Mouse (Mus musculus): ENCODE measurements at regions not wholly inside any gene's neighbourhood (a gene's known extent, or its start where the extent isn't known, plus 50 kb on each side); places are given as distances from the start of the nearest gene placed in this dataset.

DNA sequence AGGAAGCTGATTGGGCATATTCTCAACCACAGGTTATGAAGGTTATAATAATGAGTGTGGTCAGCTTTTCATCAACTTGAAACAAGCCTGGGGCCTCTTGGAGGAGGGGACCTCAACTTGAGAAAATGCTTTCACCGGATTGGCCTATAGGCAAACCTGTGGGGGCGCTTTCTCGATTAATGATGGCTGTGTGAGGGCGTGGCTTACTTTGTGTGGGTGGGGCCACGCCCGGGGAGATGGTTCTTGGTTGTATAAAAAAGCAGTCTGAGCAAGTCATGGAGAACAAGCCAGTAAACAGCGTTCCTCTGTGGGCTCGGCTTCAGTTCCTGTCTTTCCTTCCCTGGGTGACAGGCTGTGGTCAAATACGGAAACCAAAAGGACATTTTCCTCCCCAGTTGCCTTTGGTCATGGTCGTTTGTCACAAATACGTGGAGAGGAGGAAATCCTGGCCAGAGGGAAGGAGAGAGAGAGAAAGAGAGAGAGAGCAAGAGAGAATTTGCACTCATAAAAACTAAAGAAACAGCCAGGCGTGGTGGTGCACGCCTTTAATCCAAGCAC lies 163.1 kb downstream of the Ifng start:
- no peaks in the 10 kb centered on the region for H3K27me3 ChIP-seq (ENCODE audit: control insufficient read depth, insufficient read depth, low read length)
- no peak for ATAC-seq (ENCODE audit: low FRiP score, low TSS enrichment)
- no peak for DNase-seq (ENCODE audit: low spot score)
- H3K4me1 ChIP-seq (replicated peaks; ENCODE audit: control insufficient read depth, insufficient read depth), result no peaks in the 10 kb centered on the region
- TF ChIP-seq EP300 (optimal IDR thresholded peaks at IDR 0.05) (no peak), CTCF (IDR thresholded peaks at IDR 0.05; ENCODE audit: low read depth) (no peak)
- H3K9me3 ChIP-seq (ENCODE audit: control insufficient read depth, low read length), result no peaks in the 10 kb centered on the region
- H3K4me3 ChIP-seq (ENCODE audit: low read depth, low read length), result no peak overlapping the region
- 84% methylated on average over 13 of the region's 13 CpGs for WGBS
- H3K27ac ChIP-seq (replicated peaks), result no peak overlapping the region
- no peaks in the 10 kb centered on the region for H3K36me3 ChIP-seq (ENCODE audit: control insufficient read depth, insufficient read depth, low read length)
- H3K9ac ChIP-seq (ENCODE audit: low read length), result no peak overlapping the region
- no peak overlapping the region for H3K4me2 ChIP-seq (replicated peaks; ENCODE audit: low read depth)

DNA sequence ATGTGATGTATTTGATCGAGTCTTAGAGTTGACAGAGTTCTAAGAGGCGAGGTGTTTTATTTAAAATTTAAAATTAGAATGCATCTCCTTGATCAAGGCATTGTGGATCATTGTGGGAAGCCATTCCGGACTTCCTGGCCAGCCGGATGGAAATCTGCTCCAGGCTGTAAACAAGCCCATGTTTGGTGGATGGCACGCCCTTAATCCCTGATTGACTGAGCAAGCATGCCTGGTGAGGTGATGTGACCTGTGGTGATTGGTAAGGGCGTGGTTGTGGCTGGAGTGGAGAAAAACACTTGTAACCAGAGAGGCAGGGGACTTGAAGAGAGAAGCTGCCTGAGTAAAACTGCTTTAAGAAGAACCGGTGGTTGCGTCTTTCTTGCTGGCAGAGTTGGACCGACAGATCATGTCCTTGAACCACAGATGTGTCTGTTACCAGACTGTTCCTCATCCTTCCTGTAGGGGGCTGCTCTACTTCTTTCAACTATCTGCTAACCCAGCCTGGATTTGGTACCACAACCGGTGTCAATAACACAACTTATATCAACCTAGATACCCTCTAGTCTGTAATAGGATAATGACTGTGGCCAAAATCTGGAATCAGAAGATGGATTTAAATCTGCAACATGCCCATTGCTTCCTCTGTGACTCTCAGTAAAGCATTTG lies 164.4 kb downstream of the Ifng start:
- peak; percentile 28; the same call in 1 of the 2 replicates for TF ChIP-seq CTCF (IDR thresholded peaks at IDR 0.05; ENCODE audit: low read depth)
- TF ChIP-seq EP300 (optimal IDR thresholded peaks at IDR 0.05), result no peak
- no peaks in the 10 kb centered on the region for H3K4me1 ChIP-seq (replicated peaks; ENCODE audit: control insufficient read depth, insufficient read depth)
- WGBS, result 90% methylated on average over 10 of the region's 10 CpGs
- no peaks in the 10 kb centered on the region for H3K36me3 ChIP-seq (ENCODE audit: control insufficient read depth, insufficient read depth, low read length)
- H3K4me2 ChIP-seq (replicated peaks; ENCODE audit: low read depth), result no peak overlapping the region
- DNase-seq (ENCODE audit: low spot score), result no peak
- H3K27ac ChIP-seq (replicated peaks), result no peak overlapping the region
- H3K4me3 ChIP-seq (ENCODE audit: low read depth, low read length), result no peak overlapping the region
- no peaks in the 10 kb centered on the region for H3K9me3 ChIP-seq (ENCODE audit: control insufficient read depth, low read length)
- H3K27me3 ChIP-seq (ENCODE audit: control insufficient read depth, insufficient read depth, low read length), result no peaks in the 10 kb centered on the region
- H3K9ac ChIP-seq (ENCODE audit: low read length), result no peak overlapping the region
- ATAC-seq (ENCODE audit: low FRiP score, low TSS enrichment), result no peak

DNA sequence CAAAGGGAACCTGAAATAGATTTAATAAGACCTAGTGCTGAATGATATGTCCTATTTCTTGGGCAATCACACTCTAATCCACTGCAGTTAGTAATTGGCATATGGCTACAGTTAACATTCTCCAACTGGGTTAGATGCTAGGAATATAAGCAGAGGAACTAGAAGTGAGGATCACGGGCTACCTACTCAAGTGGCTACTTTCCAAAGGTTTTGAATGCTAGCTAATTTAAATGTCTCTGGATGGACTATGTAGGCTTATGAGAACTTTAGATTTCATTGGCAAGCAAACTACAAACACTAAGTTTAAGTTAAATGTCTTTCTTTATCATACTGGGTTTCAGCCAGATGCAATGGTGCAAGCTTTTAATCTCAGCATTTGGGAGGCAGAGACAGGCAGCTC lies 166.6 kb downstream of the Ifng start:
- no peaks in the 10 kb centered on the region for H3K4me1 ChIP-seq (replicated peaks; ENCODE audit: control insufficient read depth, insufficient read depth)
- ATAC-seq (ENCODE audit: low FRiP score, low TSS enrichment), result no peak
- no peaks in the 10 kb centered on the region for H3K27me3 ChIP-seq (ENCODE audit: control insufficient read depth, insufficient read depth, low read length)

DNA sequence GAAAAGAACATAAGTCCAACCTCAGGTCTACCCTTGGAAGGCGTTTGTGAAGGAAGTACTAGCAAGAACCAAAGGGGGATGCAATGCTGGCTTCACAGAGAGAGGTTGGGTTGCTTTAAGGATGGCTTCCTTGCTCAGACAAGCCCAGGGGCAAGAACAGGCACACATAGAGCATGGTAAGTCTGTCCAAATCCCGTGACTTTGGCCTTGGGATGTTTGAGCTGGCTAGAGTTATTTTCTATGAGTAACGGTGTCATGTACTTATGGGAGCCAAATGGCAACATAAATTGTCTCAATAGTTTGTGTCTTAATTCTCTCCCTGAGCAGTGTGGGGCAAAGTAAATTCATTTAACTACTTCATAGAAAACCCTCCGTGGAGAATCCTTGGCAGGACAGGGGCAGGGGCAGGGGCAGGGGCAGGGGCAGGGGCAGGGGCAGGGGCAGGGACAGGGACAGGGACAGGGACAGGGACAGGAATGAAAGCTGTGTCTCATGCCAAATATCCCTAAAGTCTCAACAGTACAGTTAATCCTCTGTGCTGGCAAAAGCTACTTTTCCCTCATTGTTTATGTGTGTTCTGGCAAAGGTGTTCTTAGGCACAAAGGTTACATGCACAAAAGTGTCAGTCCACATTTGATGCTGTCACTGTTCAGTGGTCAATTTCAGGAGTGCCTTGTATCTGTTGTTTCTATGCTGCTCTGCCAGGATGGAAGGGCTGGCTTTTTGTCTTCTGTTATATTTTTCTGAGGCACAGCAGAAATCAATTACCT lies 167.7 kb downstream of the Ifng start:
- H3K4me3 ChIP-seq (ENCODE audit: low read depth, low read length), result no peak overlapping the region
- no peaks in the 10 kb centered on the region for H3K4me1 ChIP-seq (replicated peaks; ENCODE audit: control insufficient read depth, insufficient read depth)
- no peak overlapping the region for H3K27ac ChIP-seq (replicated peaks)
- H3K27me3 ChIP-seq (ENCODE audit: control insufficient read depth, insufficient read depth, low read length), result no peaks in the 10 kb centered on the region
- H3K4me2 ChIP-seq (replicated peaks; ENCODE audit: low read depth), result no peak overlapping the region
- no peaks in the 10 kb centered on the region for H3K9me3 ChIP-seq (ENCODE audit: control insufficient read depth, low read length)
- no peak for TF ChIP-seq CTCF (IDR thresholded peaks at IDR 0.05; ENCODE audit: low read depth)
- no peak for TF ChIP-seq EP300 (optimal IDR thresholded peaks at IDR 0.05)
- ATAC-seq (ENCODE audit: low FRiP score, low TSS enrichment) (no peak), DNase-seq (ENCODE audit: low spot score) (no peak)
- no peak overlapping the region for H3K9ac ChIP-seq (ENCODE audit: low read length)
- WGBS, result 39% methylated on average over 4 of the region's 4 CpGs
- H3K36me3 ChIP-seq (ENCODE audit: control insufficient read depth, insufficient read depth, low read length), result no peaks in the 10 kb centered on the region

More for the DNA sequence above, 166.6 kb downstream of the Ifng start:
- no peak for DNase-seq (ENCODE audit: low spot score)
- WGBS, result 83% methylated on average over 1 of the region's 1 CpGs
- Histone ChIP-seq H3K9me3 (ENCODE audit: control insufficient read depth, low read length) (no peaks in the 10 kb centered on the region), H3K4me3 (ENCODE audit: low read depth, low read length) (no peak overlapping the region), H3K27ac (replicated peaks) (no peak overlapping the region), H3K4me2 (replicated peaks; ENCODE audit: low read depth) (no peak overlapping the region), H3K9ac (ENCODE audit: low read length) (no peak overlapping the region), H3K36me3 (ENCODE audit: control insufficient read depth, insufficient read depth, low read length) (no peaks in the 10 kb centered on the region)
- TF ChIP-seq EP300 (optimal IDR thresholded peaks at IDR 0.05) (no peak), CTCF (IDR thresholded peaks at IDR 0.05; ENCODE audit: low read depth) (no peak)

DNA sequence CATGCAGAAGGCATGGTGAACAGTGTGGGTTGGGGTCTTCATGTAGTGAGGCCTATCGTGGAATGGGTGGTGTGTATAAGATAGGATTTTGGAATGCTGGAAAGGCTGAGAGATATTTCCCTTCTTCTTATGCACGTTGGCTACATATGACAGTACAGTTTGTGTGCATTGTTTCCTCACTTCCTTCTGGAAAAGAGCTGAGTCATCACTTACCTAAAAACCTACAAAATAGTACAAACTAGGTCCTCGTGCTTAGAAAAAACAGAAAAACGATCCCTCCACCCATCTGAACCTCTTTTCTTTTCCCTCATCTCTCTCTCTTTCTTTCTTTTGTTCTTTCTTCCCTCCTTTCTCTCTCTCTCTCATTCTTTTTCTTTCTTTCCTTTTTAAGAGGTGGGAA lies 168.3 kb downstream of the Ifng start:
- no peak overlapping the region for H3K27ac ChIP-seq (replicated peaks)
- TF ChIP-seq EP300 (optimal IDR thresholded peaks at IDR 0.05) (no peak), CTCF (IDR thresholded peaks at IDR 0.05; ENCODE audit: low read depth) (no peak)
- no peak for ATAC-seq (ENCODE audit: low FRiP score, low TSS enrichment)
- H3K27me3 ChIP-seq (ENCODE audit: control insufficient read depth, insufficient read depth, low read length), result no peaks in the 10 kb centered on the region
- H3K9ac ChIP-seq (ENCODE audit: low read length), result no peak overlapping the region
- no peaks in the 10 kb centered on the region for H3K9me3 ChIP-seq (ENCODE audit: control insufficient read depth, low read length)
- H3K4me2 ChIP-seq (replicated peaks; ENCODE audit: low read depth), result no peak overlapping the region
- H3K4me1 ChIP-seq (replicated peaks; ENCODE audit: control insufficient read depth, insufficient read depth), result no peaks in the 10 kb centered on the region
- DNase-seq (ENCODE audit: low spot score), result no peak
- 54% methylated on average over 4 of the region's 4 CpGs for WGBS
- H3K36me3 ChIP-seq (ENCODE audit: control insufficient read depth, insufficient read depth, low read length), result no peaks in the 10 kb centered on the region
- H3K4me3 ChIP-seq (ENCODE audit: low read depth, low read length), result no peak overlapping the region

Data from stomach, postnatal 0 days (tissue).